Mouse (Mus musculus) neural tube, embryonic 10.5 days (tissue): Measurements from ENCODE around the gene Tmx1.

ENCODE experiments used
- DNase-seq: peaks from one replicate; pipeline ENCODE4 v3.0.0-alpha.2; 2017; ENCODE audit warnings: low spot score; ENCODE audit errors: extremely low spot score

Tmx1 gene

DNA sequence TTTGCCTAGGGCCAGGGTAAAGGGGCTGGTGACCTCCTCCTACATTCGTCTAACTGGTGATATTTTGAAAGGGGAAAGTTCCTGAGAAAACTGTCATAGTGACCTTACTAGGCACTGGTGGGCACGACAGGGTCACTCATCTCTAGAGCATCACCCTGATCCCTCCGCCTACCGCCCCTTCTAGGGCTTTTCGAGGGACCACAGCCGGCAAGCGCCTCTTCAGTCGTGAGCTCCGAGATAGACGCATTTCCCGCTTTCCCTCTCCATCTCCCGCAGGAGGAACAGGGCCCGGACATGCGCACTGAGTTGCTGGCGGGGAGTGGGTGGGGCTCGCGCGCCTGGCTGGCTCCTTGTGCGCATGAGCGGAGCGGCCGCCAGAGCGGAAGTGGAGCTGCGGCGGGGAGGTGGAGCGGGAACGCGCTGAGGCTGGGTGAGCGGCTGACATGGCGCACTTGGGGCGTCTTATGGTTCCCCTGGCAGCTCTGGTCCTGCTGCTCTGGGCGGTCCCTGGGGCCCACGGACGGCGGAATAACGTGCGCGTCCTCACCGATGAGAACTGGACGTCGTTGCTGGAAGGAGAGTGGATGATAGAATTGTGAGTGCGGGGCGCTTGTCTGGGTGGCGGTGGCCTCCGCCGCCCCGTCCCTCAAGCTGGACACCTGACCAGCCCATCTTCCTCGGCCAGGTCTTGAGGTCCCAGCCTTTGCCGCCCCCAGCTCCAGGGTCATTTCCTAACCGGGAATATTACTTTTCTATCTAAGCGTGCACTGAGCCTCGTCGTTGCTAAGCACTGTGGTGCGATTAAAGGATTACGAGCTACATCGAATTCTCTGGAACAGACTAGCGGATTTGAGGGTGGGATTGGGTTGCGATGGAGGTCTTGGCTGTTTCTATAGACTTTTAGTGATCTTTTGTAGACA lies at the start of gene Tmx1:
Gene Tmx1 (plus strand): TSS at position 370 of the 920 bp plus-strand sequence.
- DNase-seq = peak; percentile 98

GRCm38 (mm10) chr12:70404327-70404726 lies 48.6 kb upstream of the Tmx1 start:
- DNase-seq = peak; percentile 9

GRCm38 (mm10) chr12:70408396-70408795 lies 44.5 kb upstream of the Tmx1 start:
- DNase-seq = no peak

GRCm38 (mm10) chr12:70409600-70409999 lies 43.3 kb upstream of the Tmx1 start:
- no peak for DNase-seq

DNA sequence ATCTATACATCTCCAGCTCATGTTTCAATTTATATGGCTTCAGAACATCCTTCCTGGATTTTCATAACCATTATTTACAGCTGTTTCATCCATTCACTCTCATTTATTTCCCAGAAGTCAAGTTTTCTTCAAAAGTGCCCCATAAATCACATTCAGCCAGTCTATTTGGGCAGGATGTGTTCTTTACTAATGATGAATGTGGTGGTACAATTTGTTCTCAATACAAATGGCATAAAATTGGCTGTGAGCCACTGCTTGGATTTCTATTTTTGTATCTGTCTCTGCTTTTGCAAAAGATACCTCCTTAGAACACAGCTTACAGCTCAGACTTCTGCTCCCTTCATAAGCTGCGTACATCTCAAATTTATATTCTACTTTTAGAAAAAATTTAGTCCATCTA lies 32.7 kb upstream of the Tmx1 start:
- no peak for DNase-seq

GRCm38 (mm10) chr12:70421028-70421427 lies 31.9 kb upstream of the Tmx1 start:
- DNase-seq = no peak

DNA sequence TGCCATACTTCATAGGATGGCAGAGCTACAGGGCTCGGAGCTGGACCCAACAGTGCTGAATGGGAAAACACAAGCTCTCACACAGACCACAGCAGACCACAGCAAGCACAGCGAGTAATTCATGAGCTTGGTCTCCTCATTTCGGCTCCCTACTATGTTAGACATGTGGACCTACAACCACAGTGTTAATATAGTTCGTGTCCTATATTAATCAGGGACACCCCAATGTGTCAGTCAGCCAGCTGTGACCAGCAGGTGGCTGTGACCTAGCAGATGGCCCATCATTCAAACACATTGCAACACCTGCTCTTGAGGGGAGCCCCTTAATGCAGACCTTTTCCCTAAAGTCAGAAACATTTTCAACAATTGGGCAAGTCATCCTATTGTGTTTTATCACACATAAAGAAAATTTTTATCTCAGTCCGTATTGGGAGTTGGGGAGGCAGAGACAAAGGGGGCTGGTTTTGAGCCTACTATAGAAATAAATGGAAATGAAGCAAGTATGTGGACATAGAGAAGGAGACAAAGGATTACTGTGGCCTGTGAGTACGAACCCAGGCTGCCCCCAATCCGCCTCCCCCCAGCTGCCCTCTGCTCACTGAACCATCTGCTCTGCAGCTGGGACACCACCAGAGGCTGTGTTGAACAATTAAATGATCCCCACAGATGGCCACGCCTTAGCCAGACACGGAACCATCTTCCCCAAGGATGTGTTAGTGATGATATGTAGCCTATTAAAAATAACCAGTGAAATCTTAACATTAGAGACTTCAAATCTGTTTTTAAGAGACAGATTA lies 30.4 kb upstream of the Tmx1 start:
- DNase-seq = peak; percentile 60

DNA sequence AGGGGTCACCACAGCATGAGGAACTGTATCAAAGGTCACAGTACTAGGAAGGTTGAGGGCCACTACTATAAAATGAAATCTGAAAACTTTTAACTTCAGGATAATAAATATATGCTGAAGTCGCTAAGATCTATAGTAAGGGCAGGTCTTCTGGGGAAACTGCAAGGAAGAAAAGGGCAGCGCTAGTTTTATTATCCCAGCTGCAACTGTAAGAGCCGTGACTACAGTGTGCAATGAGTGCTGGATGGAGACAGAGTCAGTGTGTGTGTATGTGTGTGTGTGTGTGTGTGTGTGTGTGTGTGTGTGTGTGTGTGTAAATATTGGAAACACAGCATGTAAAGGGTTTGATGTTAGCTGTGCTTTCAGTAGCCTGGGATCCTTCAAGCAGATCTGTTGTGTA lies 25.0 kb upstream of the Tmx1 start:
- DNase-seq = no peak

DNA sequence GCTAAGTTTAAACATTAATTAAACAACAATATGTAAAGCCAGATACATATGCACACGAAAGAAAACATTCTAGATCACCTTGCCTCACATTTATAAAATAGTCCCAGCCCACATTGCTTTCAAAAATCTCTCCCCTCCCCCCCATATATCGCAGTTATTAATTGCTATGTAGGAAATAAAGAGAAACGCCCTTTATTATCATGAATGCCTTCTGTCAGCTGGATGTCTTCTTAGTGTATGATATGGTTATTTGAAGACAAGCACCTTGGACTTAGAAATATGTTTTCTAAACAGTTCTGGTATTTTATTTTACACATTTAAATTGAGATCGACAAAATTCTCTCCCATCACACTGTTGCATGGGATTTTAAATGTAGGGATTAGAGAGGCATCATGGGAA lies 23.3 kb upstream of the Tmx1 start:
- DNase-seq = no peak

GRCm38 (mm10) chr12:70430307-70430950 lies 22.5 kb upstream of the Tmx1 start:
- no peak for DNase-seq

DNA sequence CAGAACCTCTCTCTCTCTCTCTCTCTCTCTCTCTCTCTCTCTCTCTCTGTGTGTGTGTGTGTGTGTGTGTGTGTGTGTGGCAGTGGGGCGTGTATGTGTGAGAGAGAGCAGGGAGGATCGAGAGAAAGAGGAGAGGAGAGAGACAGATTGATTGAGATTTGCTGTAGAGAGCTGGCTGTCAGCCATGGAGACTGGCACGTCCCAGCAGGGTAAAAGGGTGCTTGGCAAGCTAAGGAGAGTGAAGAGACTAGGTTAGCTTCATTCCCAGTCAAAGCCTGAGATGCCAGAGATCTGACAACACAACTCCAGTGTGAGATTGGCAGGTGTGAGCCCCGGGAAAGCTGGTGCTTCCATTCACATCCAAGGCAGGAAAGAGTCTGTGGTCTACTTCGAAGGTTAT lies 21.5 kb upstream of the Tmx1 start:
- DNase-seq = no peak

GRCm38 (mm10) chr12:70449961-70450360 lies 2.9 kb upstream of the Tmx1 start:
- no peak for DNase-seq

- no peak for DNase-seq
Observed at GRCm38 (mm10) chr12:70451533-70451932, 1.4 kb upstream of the Tmx1 start.

- DNase-seq = no peak
Observed at GRCm38 (mm10) chr12:70452143-70452542, 752 bp upstream of the Tmx1 start.

- DNase-seq = no peak
Observed at GRCm38 (mm10) chr12:70455226-70455625, 2.3 kb downstream of the Tmx1 start.

GRCm38 (mm10) chr12:70459546-70459945 lies 6.7 kb downstream of the Tmx1 start:
- no peak for DNase-seq

DNA sequence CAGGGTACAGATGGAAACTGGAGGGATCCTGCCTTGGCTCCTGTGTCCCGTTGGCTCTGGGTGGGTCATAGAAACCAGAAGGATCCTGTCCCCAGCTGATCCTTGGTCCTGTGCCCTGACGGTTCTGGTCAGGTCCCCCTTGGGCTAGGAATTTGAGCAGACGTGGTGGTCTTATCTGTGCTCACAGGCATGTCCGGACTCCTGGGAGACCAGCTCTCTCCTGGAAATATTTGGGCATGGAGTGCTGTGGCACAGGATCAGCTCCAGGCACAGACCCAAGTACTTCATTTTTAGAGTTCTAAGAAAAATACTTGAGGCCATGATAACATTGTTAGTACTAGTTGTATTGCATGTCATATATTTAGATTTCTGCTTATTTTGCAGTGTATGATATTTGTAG lies 11.1 kb downstream of the Tmx1 start:
- no peak for DNase-seq

DNA sequence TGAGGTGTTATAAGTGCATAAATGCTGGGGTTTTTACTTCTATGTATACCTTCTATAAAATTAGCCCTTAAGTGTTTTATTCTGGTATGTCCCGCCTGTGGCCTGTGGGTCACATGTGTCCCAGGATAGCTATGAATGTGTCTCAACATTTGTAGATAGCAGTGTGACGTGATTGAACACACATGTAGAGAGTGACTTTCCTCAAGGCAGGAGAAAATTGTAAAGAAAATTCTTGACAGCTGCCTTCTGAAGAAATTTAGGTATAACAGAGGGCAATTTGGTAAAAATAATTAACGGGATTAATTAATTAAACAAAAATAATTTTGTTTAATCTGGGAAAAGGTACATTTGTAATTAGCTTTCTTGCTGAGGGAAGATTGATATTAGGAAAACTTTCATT lies 22.4 kb downstream of the Tmx1 start:
- no peak for DNase-seq

DNA sequence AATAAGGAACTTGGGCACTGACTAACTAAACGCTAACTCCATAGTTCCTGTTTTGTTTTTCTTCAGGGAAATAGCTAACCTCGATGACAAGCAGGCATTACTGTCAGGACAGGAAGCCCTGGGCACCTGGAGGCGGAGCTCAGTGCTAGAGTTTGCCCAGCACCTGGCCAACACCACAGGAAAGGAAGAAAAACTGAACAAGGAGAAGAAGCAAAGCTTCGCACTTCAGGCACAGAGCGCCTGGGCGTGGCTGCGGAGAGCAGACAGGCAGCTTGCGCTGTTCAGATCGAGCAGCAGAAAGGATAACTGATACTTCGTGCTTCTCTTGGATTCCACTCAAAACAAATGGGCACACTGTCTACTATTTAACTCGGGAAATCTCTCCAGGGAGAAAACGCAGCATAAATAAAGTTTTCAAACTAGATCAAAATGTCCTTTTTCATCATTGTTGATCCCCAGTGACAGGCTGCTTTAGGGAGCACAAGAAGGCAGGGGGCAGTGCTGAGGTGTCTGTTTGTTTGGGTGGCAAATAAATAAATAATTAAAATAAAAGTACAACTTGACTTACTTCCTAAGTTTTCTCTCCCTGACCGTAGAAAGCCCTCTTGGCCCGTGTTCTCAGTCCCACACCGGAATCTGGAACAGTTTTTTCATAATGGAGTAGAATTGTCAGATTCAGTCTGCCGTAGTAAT lies 24.1 kb downstream of the Tmx1 start:
- DNase-seq = no peak

GRCm38 (mm10) chr12:70477593-70478287 lies 24.8 kb downstream of the Tmx1 start:
- DNase-seq = no peak

GRCm38 (mm10) chr12:70485956-70486355 lies 33.1 kb downstream of the Tmx1 start:
- no peak for DNase-seq
